Mouse (Mus musculus): ENCODE results near the gene Tshb.

- no peak for TF ChIP-seq CTCF (IDR thresholded peaks at IDR 0.05; ENCODE audit: low read depth, low read length)
- no peak for TF ChIP-seq POLR2A (IDR thresholded peaks at IDR 0.05; ENCODE audit: insufficient read depth, low read length)
These were observed 31.4 kb downstream of the Tshb start for GRCm38 (mm10) chr3:102751136-102751535.
